Mouse (Mus musculus) heart, adult 18-20 months (tissue): ENCODE results near the gene Rac2. TPM values are rescaled to one million over a fixed set of nuclear protein-coding genes. Genes with fewer than 3 reads are reported as not detected.

ENCODE experiments used
- DNase-seq, 2 experiments: peaks; one replicate each; pipeline ENCODE4 v3.0.0; 2021 to 2022; ENCODE audit warnings: mixed read lengths in 1 of 2
- long read RNA-seq, 2 experiments: library from polyadenylated mRNA; stranded (forward); transcript quantifications; one replicate each; pipeline ENCODE4 v2.0.0; 2021
- total RNA-seq, 2 experiments: library from RNA; stranded (reverse); gene quantifications; 2 replicates each; pipeline ENCODE4 v1.2.3; 2021

Gene Rac2
- 10 to 100 TPM in 1 of 2 experiments, 1 to 10 TPM in 1; 2.2 to 19.1 TPM for total RNA-seq
- long read RNA-seq, experiment 1, partial matches to known transcripts, result 1 of 3 reads
- long read RNA-seq, experiment 1, other reads (novel, unspliced or antisense), result 0 of 3 reads
- long read RNA-seq, experiment 2, transcript Rac2-201 (7 exons, 3,038 nt), result major isoform, 12 of 13 reads
- long read RNA-seq, experiment 2, partial matches to known transcripts, result 1 of 13 reads
- long read RNA-seq, experiment 2, other reads (novel, unspliced or antisense), result 0 of 13 reads

GRCm38 (mm10) chr15:78572658-78573397 is at the start of gene Rac2:
TSS of gene Rac2 (minus strand) at chr15:78572783.
- DNase-seq, result peak in 1 of 2 experiments; percentile 67

- no peak for DNase-seq
These were observed 44.4 kb upstream of the Rac2 start for GRCm38 (mm10) chr15:78616973-78617372.

- DNase-seq, result no peak
These were observed 42.0 kb upstream of the Rac2 start for GRCm38 (mm10) chr15:78614536-78614935.

- peak in 1 of 2 experiments; percentile 36 for DNase-seq
These were observed 38.3 kb upstream of the Rac2 start for GRCm38 (mm10) chr15:78610705-78611462.

- DNase-seq, result peak in 1 of 2 experiments; percentile 38
These were observed 34.9 kb upstream of the Rac2 start for GRCm38 (mm10) chr15:78607463-78607862.

- no peak for DNase-seq
These were observed 33.5 kb upstream of the Rac2 start for GRCm38 (mm10) chr15:78606059-78606458.

GRCm38 (mm10) chr15:78605371-78605791 is 32.8 kb upstream of the Rac2 start:
- no peak for DNase-seq

GRCm38 (mm10) chr15:78604255-78604654 is 31.7 kb upstream of the Rac2 start:
- no peak for DNase-seq

- no peak for DNase-seq
These were observed 28.6 kb upstream of the Rac2 start for GRCm38 (mm10) chr15:78601180-78601579.

GRCm38 (mm10) chr15:78599529-78600193 is 27.1 kb upstream of the Rac2 start:
- no peak for DNase-seq

GRCm38 (mm10) chr15:78599124-78599523 is 26.5 kb upstream of the Rac2 start:
- peak in 1 of 2 experiments; percentile 76 for DNase-seq

GRCm38 (mm10) chr15:78597729-78598128 is 25.1 kb upstream of the Rac2 start:
- DNase-seq, result peak; percentile 43 to 54

GRCm38 (mm10) chr15:78596914-78597313 is 24.3 kb upstream of the Rac2 start, which contains the start of gene Cyth4:
TSS of gene Cyth4 (plus strand) at chr15:78597047.
- DNase-seq, result peak; percentile 56 to 83

- no peak for DNase-seq
These were observed 23.9 kb upstream of the Rac2 start for GRCm38 (mm10) chr15:78596504-78596903.

- no peak for DNase-seq
These were observed 22.9 kb upstream of the Rac2 start for GRCm38 (mm10) chr15:78595468-78595867.

GRCm38 (mm10) chr15:78594831-78595230 is 22.2 kb upstream of the Rac2 start:
- DNase-seq, result no peak

- DNase-seq, result no peak
These were observed 21.4 kb upstream of the Rac2 start for GRCm38 (mm10) chr15:78593896-78594425.

- no peak for DNase-seq
These were observed 19.9 kb upstream of the Rac2 start for GRCm38 (mm10) chr15:78592452-78592968.

GRCm38 (mm10) chr15:78591680-78592451 is 19.3 kb upstream of the Rac2 start:
- DNase-seq, result peak in 1 of 2 experiments; percentile 37

GRCm38 (mm10) chr15:78590785-78591184 is 18.2 kb upstream of the Rac2 start:
- DNase-seq, result no peak

- DNase-seq, result no peak
These were observed 17.4 kb upstream of the Rac2 start for GRCm38 (mm10) chr15:78589936-78590335.
